In the genomic region with DNA sequence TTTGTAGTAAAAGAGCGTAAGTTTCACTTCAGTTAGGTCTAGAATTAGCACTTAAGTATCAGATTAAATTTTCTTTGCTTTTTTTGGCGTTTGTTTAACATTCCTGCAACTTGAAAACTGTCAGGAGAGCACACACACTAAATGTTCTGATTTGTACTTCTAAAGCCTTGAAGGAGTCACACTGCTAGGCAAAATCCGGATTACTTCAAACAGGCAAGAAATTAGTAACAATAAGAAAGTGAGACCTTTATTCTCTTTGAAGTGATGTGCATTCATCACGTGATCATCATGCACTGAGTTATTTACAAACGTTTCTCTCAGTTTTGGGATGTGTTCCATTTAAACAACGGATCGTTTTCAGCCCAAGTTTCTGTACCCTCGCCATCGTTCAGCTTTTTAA, we compare ENCODE assay signal across 9 mouse cellular contexts. TPM values are rescaled to one million over a fixed set of nuclear protein-coding genes. Genes with fewer than 3 reads are reported as not detected.
A peak's percentile ranks its signal among the peaks of the same experiment; 100 is the strongest.
DNase-seq lines count a peak whose midpoint lies in the region; ATAC-seq lines count a peak whose summit lies in the region.
"Had no signal": no experiment of that assay in that cellular context is flagged by ENCODE, and none has a peak within 500 bp of the region (broad histone marks: within the 10 kb centered on the region; RNA-seq: fewer than 3 reads in every experiment).

No protein-coding gene starts in this region.

- DNase-seq in kidney, adult 9 months, result peak; percentile 9
- DNase-seq in kidney, adult 11 months, result no peak
- DNase-seq in embryonic facial prominence, embryonic 11.5 days (ENCODE audit: low spot score), result no peak
- peak; percentile 62 for DNase-seq in induced T-regulatory cell, adult 2 months (ENCODE audit: low read depth)
- no peak for DNase-seq in spleen, postnatal 36 days (ENCODE audit: low spot score in 2 of 2)
- no peak for DNase-seq in layer of hippocampus, postnatal 25 days (ENCODE audit: extremely low spot score in 1 of 2, low spot score in 1 of 2)
- DNase-seq: thymus, postnatal 25 days had no signal

- H3K4me3 ChIP-seq in embryonic facial prominence, embryonic 11.5 days (ENCODE audit: low read depth, low read length), result no peak overlapping the region; the same call in 1 of the 2 replicates
- no peak overlapping the region for H3K4me3 ChIP-seq in midbrain, embryonic 16.5 days (ENCODE audit: low read depth, low read length)

- H3K27me3 ChIP-seq in embryonic facial prominence, embryonic 11.5 days (ENCODE audit: control insufficient read depth, insufficient read depth, low read length), result no peaks in the 10 kb centered on the region
- no peaks in the 10 kb centered on the region for H3K27me3 ChIP-seq in midbrain, embryonic 16.5 days (ENCODE audit: control insufficient read depth, insufficient read depth, low read depth, low read length)

- no peak for ATAC-seq in embryonic facial prominence, embryonic 11.5 days (replicated peaks; ENCODE audit: insufficient number of reproducible peaks, low FRiP score, low TSS enrichment, low read depth)
- ATAC-seq in midbrain, embryonic 16.5 days, result no peak
- no peak for ATAC-seq in frontal cortex, adult (ENCODE audit: low TSS enrichment)

- H3K36me3 ChIP-seq in embryonic facial prominence, embryonic 11.5 days (replicated peaks; ENCODE audit: control insufficient read depth, insufficient read depth, low read depth, low read length), result no peaks in the 10 kb centered on the region
- no peaks in the 10 kb centered on the region for H3K36me3 ChIP-seq in midbrain, embryonic 16.5 days (ENCODE audit: control insufficient read depth, insufficient read depth, low read length)

- H3K27ac ChIP-seq in embryonic facial prominence, embryonic 11.5 days (replicated peaks; ENCODE audit: low read depth, low read length), result no peak overlapping the region
- H3K27ac ChIP-seq in midbrain, embryonic 16.5 days (ENCODE audit: low read length), result no peak overlapping the region

- no peak overlapping the region for H3K9ac ChIP-seq in embryonic facial prominence, embryonic 11.5 days (replicated peaks; ENCODE audit: low read length)
- H3K9ac ChIP-seq in midbrain, embryonic 16.5 days (ENCODE audit: low read depth, low read length), result no peak overlapping the region

- no peaks in the 10 kb centered on the region; the same call in 1 of the 2 replicates for H3K4me1 ChIP-seq in embryonic facial prominence, embryonic 11.5 days (ENCODE audit: control insufficient read depth, insufficient read depth, low read length)
- peaks cover 25% of the 10 kb centered on the region for H3K4me1 ChIP-seq in midbrain, embryonic 16.5 days (ENCODE audit: control insufficient read depth, insufficient read depth, low read length)

- H3K4me2 ChIP-seq in embryonic facial prominence, embryonic 11.5 days (ENCODE audit: low read depth, low read length), result 0 out of 2 replicates have a peak overlapping the region, but pooled peaks have one; percentile 7
- H3K4me2 ChIP-seq in midbrain, embryonic 16.5 days (ENCODE audit: low read length), result peak overlapping the region; percentile 21; the same call in 1 of the 2 replicates

- H3K9me3 ChIP-seq in embryonic facial prominence, embryonic 11.5 days (replicated peaks; ENCODE audit: control insufficient read depth, low read length), result no peaks in the 10 kb centered on the region
- H3K9me3 ChIP-seq in midbrain, embryonic 16.5 days (replicated peaks; ENCODE audit: control insufficient read depth, low read length, poor library complexity, severe bottlenecking), result no peaks in the 10 kb centered on the region

- WGBS in embryonic facial prominence, embryonic 11.5 days, result 56% methylated on average over 9 of the region's 9 CpGs
- WGBS in midbrain, embryonic 16.5 days, result 33% methylated on average over 9 of the region's 9 CpGs

RNA-seq across cellular contexts. Expression of a gene that starts 1.4 kb away (rescaled TPM):
- polyA plus RNA-seq in embryonic facial prominence, embryonic 11.5 days (2014; fragmentation: Nextera tagmentation; extraction: Ambion mirVana), result 4.4 TPM in 2 replicates
- polyA plus RNA-seq in midbrain, embryonic 16.5 days (2015; fragmentation: Nextera tagmentation; extraction: Ambion mirVana), result 1.8 and 2.9 TPM in 2 replicates
- total RNA-seq in layer of hippocampus, postnatal 25 days (2021), result 1 to 10 TPM; 9.1 to 9.4 TPM

RNA-seq across cellular contexts. Expression of a gene that starts 1.6 kb away (rescaled TPM):
- 32.9 and 39.0 TPM in 2 replicates for polyA plus RNA-seq in embryonic facial prominence, embryonic 11.5 days (2014; fragmentation: Nextera tagmentation; extraction: Ambion mirVana)
- 59.4 and 68.1 TPM in 2 replicates for polyA plus RNA-seq in midbrain, embryonic 16.5 days (2015; fragmentation: Nextera tagmentation; extraction: Ambion mirVana)
- 10 to 100 TPM; 64.1 to 70.2 TPM for total RNA-seq in layer of hippocampus, postnatal 25 days (2021)

Comparison
In these comparisons a context has a peak if more than half of its experiments do, and no peak if none do; other contexts are left out.
1. DNase-seq: peak in kidney, adult 9 months (single experiment) and induced T-regulatory cell, adult 2 months (single experiment); none in kidney, adult 11 months (single experiment), embryonic facial prominence, embryonic 11.5 days (single experiment), spleen, postnatal 36 days (0 of 2) and layer of hippocampus, postnatal 25 days (0 of 2).